Mouse (Mus musculus): ENCODE data around the gene Spata25.
"Not testable (repeated sequence)": the region's sequence is repeated elsewhere in the genome, so short reads cannot be mapped to it uniquely, and the experiment has no call there.

DNA sequence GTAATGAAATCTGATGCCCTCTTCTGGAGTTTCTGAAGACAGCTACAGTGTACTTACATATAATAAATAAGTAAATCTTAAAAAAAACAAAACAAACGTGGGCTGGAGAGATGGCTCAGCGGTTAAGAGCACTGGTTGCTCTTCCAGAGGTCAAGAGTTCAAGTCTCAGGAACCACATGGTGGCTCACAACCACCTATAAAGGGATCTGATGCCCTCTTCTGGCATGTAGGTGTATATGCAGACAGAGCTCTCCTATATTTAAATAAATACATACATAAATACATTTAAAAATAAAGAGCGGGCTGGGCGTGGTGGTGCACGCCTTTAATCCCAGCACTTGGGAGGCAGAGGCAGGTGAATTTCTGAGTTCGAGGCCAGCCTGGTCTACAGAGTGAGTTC lies 29.8 kb downstream of the Spata25 start:
- peak; percentile 1; the same call in 1 of the 2 replicates for TF ChIP-seq CTCF (IDR thresholded peaks at IDR 0.05; ENCODE audit: borderline replicate concordance, insufficient read depth, low read depth, low read length)
- not testable (repeated sequence) for TF ChIP-seq POLR2A (IDR thresholded peaks at IDR 0.05; ENCODE audit: borderline replicate concordance, insufficient read depth, low read length)

Measured in cerebellum, adult 2 months (tissue).